Mouse (Mus musculus): ENCODE results near the gene Jam2.

The Jam2 gene

GRCm38 (mm10) chr16:84774003-84774703, at the start of gene Jam2:
TSS of gene Jam2 (plus strand) at chr16:84774123.
- peak; percentile 28 to 39 for DNase-seq

GRCm38 (mm10) chr16:84734806-84735165, 39.1 kb upstream of the Jam2 start:
- no peak for DNase-seq

- peak; percentile 98 for DNase-seq
Observed at GRCm38 (mm10) chr16:84735166-84736105, 38.5 kb upstream of the Jam2 start, which contains the start of gene Mrpl39. TSS of gene Mrpl39 (minus strand) at chr16:84735742.

- peak in 1 of 2 experiments; percentile 26 for DNase-seq
Observed at GRCm38 (mm10) chr16:84737358-84737757, 36.6 kb upstream of the Jam2 start.

GRCm38 (mm10) chr16:84744703-84745490, 29.0 kb upstream of the Jam2 start:
- DNase-seq: no peak

- no peak for DNase-seq
Observed at GRCm38 (mm10) chr16:84745721-84746306, 28.1 kb upstream of the Jam2 start.

GRCm38 (mm10) chr16:84767956-84768355, 6.0 kb upstream of the Jam2 start:
- no peak for DNase-seq

- no peak for DNase-seq
Observed at GRCm38 (mm10) chr16:84769182-84769581, 4.7 kb upstream of the Jam2 start.

GRCm38 (mm10) chr16:84769619-84770464, 4.1 kb upstream of the Jam2 start:
- no peak for DNase-seq

- no peak for DNase-seq
Observed at GRCm38 (mm10) chr16:84770891-84771290, 3.0 kb upstream of the Jam2 start.

GRCm38 (mm10) chr16:84771461-84771860, 2.5 kb upstream of the Jam2 start:
- DNase-seq: no peak

GRCm38 (mm10) chr16:84772496-84773267, 1.2 kb upstream of the Jam2 start:
- no peak for DNase-seq

GRCm38 (mm10) chr16:84773268-84773861, 558 bp upstream of the Jam2 start:
- no peak for DNase-seq

- peak; percentile 25 to 28 for DNase-seq
Observed at GRCm38 (mm10) chr16:84774761-84775231, 873 bp downstream of the Jam2 start.

- no peak for DNase-seq
Observed at GRCm38 (mm10) chr16:84775356-84775755, 1.4 kb downstream of the Jam2 start.

GRCm38 (mm10) chr16:84776089-84776784, 2.3 kb downstream of the Jam2 start:
- no peak for DNase-seq

GRCm38 (mm10) chr16:84778431-84778830, 4.5 kb downstream of the Jam2 start:
- DNase-seq: no peak

GRCm38 (mm10) chr16:84778861-84779630, 5.1 kb downstream of the Jam2 start:
- DNase-seq: no peak

GRCm38 (mm10) chr16:84779718-84780117, 5.8 kb downstream of the Jam2 start:
- no peak for DNase-seq
